Mouse (Mus musculus) cortical plate, adult 2 months (tissue): ENCODE data around the gene Tmpo.

Experiments used
- CTCF ChIP-seq: fragments of 200-500 bp; IDR thresholded peaks from 2 replicates; pipeline ENCODE4 v1.5.1; 2011; ENCODE audit warnings: mild to moderate bottlenecking, control low read depth, low read length; ENCODE audit not compliant: insufficient read depth; ENCODE audit errors: extremely low read depth
- POLR2A ChIP-seq: fragments of 200-500 bp; IDR thresholded peaks from 2 replicates; pipeline ENCODE4 v1.6.1; 2011; ENCODE audit warnings: mild to moderate bottlenecking, low read length, control low read depth; ENCODE audit not compliant: insufficient read depth; ENCODE audit errors: extremely low read depth

- TF ChIP-seq POLR2A (no peak), CTCF (no peak)
These were observed 22.7 kb downstream of the Tmpo start for GRCm38 (mm10) chr10:91158442-91158841.
